Mouse (Mus musculus): ENCODE results near the gene Orc3. TPM values are rescaled to one million over a fixed set of nuclear protein-coding genes. Genes with fewer than 3 reads are reported as not detected.
A peak's percentile ranks its signal among the peaks of the same experiment; 100 is the strongest.

Orc3 gene
- 118 and 120 TPM in 2 replicates for polyA plus RNA-seq (2016; fragmentation: Nextera tagmentation; extraction: Ambion mirVana)

GRCm38 (mm10) chr4:34614630-34615094, at the start of gene Orc3, which contains the start of gene Rars2:
Gene Orc3 (minus strand): TSS chr4:34614944.
Gene Rars2 (plus strand): TSS chr4:34614957.
- peak within 1 kb of the TSS; percentile 89 for H3K9ac ChIP-seq
- H3K9me3 ChIP-seq: no peaks in the 10 kb centered on the region
- no peaks in the 10 kb centered on the region for H3K27me3 ChIP-seq
- peaks cover 23% of the 10 kb centered on the region for H3K4me1 ChIP-seq
- H3K4me3 ChIP-seq (replicated peaks): peak within 1 kb of the TSS; percentile 80
- H3K4me2 ChIP-seq: peak within 1 kb of the TSS; percentile 88
- peak within 1 kb of the TSS; percentile 85 for H3K27ac ChIP-seq
- under 1% methylated on average over 38 of the region's 42 CpGs for WGBS
- peak; percentile 98 for ATAC-seq (ENCODE audit: low FRiP score)
- H3K36me3 ChIP-seq (replicated peaks): peaks cover 2% of the 10 kb centered on the region

- 88% methylated on average over 6 of the region's 6 CpGs for WGBS
- H3K27ac ChIP-seq: no peak overlapping the region
- H3K4me1 ChIP-seq: no peaks in the 10 kb centered on the region
- no peaks in the 10 kb centered on the region for H3K27me3 ChIP-seq
- ATAC-seq (ENCODE audit: low FRiP score): no peak
- no peak overlapping the region for H3K4me3 ChIP-seq (replicated peaks)
- no peak overlapping the region for H3K9ac ChIP-seq
- no peaks in the 10 kb centered on the region for H3K9me3 ChIP-seq
- H3K36me3 ChIP-seq (replicated peaks): peaks cover 75% of the 10 kb centered on the region
- no peak overlapping the region for H3K4me2 ChIP-seq
Measured at GRCm38 (mm10) chr4:34661927-34662326, 47.2 kb upstream of the Orc3 start.

GRCm38 (mm10) chr4:34661514-34661913, 46.8 kb upstream of the Orc3 start:
- peaks cover 72% of the 10 kb centered on the region for H3K36me3 ChIP-seq (replicated peaks)
- H3K27me3 ChIP-seq: no peaks in the 10 kb centered on the region
- H3K9ac ChIP-seq: no peak overlapping the region
- no peak overlapping the region for H3K4me3 ChIP-seq (replicated peaks)
- no peak overlapping the region for H3K27ac ChIP-seq
- no peak overlapping the region for H3K4me2 ChIP-seq
- ATAC-seq (ENCODE audit: low FRiP score): no peak
- no peaks in the 10 kb centered on the region for H3K4me1 ChIP-seq
- 96% methylated on average over 2 of the region's 2 CpGs for WGBS
- H3K9me3 ChIP-seq: no peaks in the 10 kb centered on the region

GRCm38 (mm10) chr4:34659012-34659411, 44.3 kb upstream of the Orc3 start:
- peaks cover 72% of the 10 kb centered on the region for H3K36me3 ChIP-seq (replicated peaks)
- H3K9me3 ChIP-seq: no peaks in the 10 kb centered on the region
- no peaks in the 10 kb centered on the region for H3K4me1 ChIP-seq
- no peaks in the 10 kb centered on the region for H3K27me3 ChIP-seq
- no peak overlapping the region for H3K9ac ChIP-seq
- ATAC-seq (ENCODE audit: low FRiP score): no peak
- H3K4me3 ChIP-seq (replicated peaks): no peak overlapping the region
- no peak overlapping the region for H3K4me2 ChIP-seq
- WGBS: 91% methylated on average over 2 of the region's 2 CpGs
- H3K27ac ChIP-seq: no peak overlapping the region

DNA sequence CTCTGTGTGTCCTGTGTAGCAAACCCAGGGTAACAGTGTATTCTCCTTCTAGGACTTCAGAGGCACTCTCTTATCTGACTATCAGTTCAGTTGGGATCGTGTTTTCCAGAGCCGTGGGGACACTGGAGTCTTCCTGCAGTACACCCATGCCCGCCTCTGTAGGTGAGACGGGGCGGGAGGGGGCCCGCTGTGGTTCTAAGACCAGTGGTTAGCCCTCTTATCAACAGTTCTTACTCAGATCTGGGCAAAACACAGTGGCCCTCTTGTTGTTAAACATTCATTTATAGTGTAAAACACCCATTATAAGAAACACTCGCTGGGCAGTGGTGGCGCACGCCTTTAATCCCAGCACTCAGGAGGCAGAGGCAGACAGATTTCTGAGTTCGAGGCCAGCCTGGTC, 41.4 kb upstream of the Orc3 start:
- no peak for ATAC-seq (ENCODE audit: low FRiP score)

GRCm38 (mm10) chr4:34653179-34653578, 38.4 kb upstream of the Orc3 start:
- Histone ChIP-seq H3K27ac (no peak overlapping the region), H3K9me3 (no peaks in the 10 kb centered on the region), H3K27me3 (no peaks in the 10 kb centered on the region), H3K4me3 (replicated peaks) (no peak overlapping the region), H3K36me3 (replicated peaks) (peaks cover 61% of the 10 kb centered on the region), H3K4me2 (no peak overlapping the region), H3K9ac (no peak overlapping the region), H3K4me1 (no peaks in the 10 kb centered on the region)
- WGBS: 93% methylated on average over 7 of the region's 7 CpGs
- no peak for ATAC-seq (ENCODE audit: low FRiP score)

More for the DNA sequence above, 41.4 kb upstream of the Orc3 start:
- no peak overlapping the region for H3K4me2 ChIP-seq
- H3K27ac ChIP-seq: no peak overlapping the region
- no peaks in the 10 kb centered on the region for H3K27me3 ChIP-seq
- H3K4me3 ChIP-seq (replicated peaks): no peak overlapping the region
- WGBS: 92% methylated on average over 10 of the region's 10 CpGs
- no peaks in the 10 kb centered on the region for H3K9me3 ChIP-seq
- H3K9ac ChIP-seq: no peak overlapping the region
- H3K36me3 ChIP-seq (replicated peaks): peaks cover 70% of the 10 kb centered on the region
- no peaks in the 10 kb centered on the region for H3K4me1 ChIP-seq

- Histone ChIP-seq H3K4me2 (no peak overlapping the region), H3K27me3 (no peaks in the 10 kb centered on the region), H3K9ac (no peak overlapping the region), H3K36me3 (replicated peaks) (peaks cover 43% of the 10 kb centered on the region), H3K9me3 (no peaks in the 10 kb centered on the region), H3K27ac (no peak overlapping the region), H3K4me1 (no peaks in the 10 kb centered on the region), H3K4me3 (replicated peaks) (no peak overlapping the region)
- ATAC-seq (ENCODE audit: low FRiP score): no peak
Measured at GRCm38 (mm10) chr4:34644779-34645178, 30.0 kb upstream of the Orc3 start.

GRCm38 (mm10) chr4:34640731-34641130, 26.0 kb upstream of the Orc3 start:
- no peak overlapping the region for H3K9ac ChIP-seq
- H3K4me3 ChIP-seq (replicated peaks): no peak overlapping the region
- peaks cover 23% of the 10 kb centered on the region for H3K36me3 ChIP-seq (replicated peaks)
- no peaks in the 10 kb centered on the region for H3K9me3 ChIP-seq
- 94% methylated on average over 3 of the region's 3 CpGs for WGBS
- H3K4me1 ChIP-seq: no peaks in the 10 kb centered on the region
- H3K27me3 ChIP-seq: no peaks in the 10 kb centered on the region
- H3K4me2 ChIP-seq: no peak overlapping the region
- H3K27ac ChIP-seq: no peak overlapping the region
- ATAC-seq (ENCODE audit: low FRiP score): no peak

GRCm38 (mm10) chr4:34639745-34640364, 25.1 kb upstream of the Orc3 start:
- 85% methylated on average over 5 of the region's 5 CpGs for WGBS

GRCm38 (mm10) chr4:34637851-34638250, 23.1 kb upstream of the Orc3 start:
- H3K4me2 ChIP-seq: no peak overlapping the region
- H3K36me3 ChIP-seq (replicated peaks): peaks cover 23% of the 10 kb centered on the region
- WGBS: 91% methylated on average over 4 of the region's 4 CpGs
- ATAC-seq (ENCODE audit: low FRiP score): no peak
- H3K9ac ChIP-seq: no peak overlapping the region
- H3K4me1 ChIP-seq: no peaks in the 10 kb centered on the region
- no peak overlapping the region for H3K27ac ChIP-seq
- no peaks in the 10 kb centered on the region for H3K9me3 ChIP-seq
- no peak overlapping the region for H3K4me3 ChIP-seq (replicated peaks)
- no peaks in the 10 kb centered on the region for H3K27me3 ChIP-seq

More at GRCm38 (mm10) chr4:34639745-34640364, 25.1 kb upstream of the Orc3 start:
- Histone ChIP-seq H3K4me3 (replicated peaks) (no peak overlapping the region), H3K9me3 (no peaks in the 10 kb centered on the region), H3K36me3 (replicated peaks) (peaks cover 21% of the 10 kb centered on the region), H3K27ac (no peak overlapping the region), H3K9ac (no peak overlapping the region), H3K4me1 (no peaks in the 10 kb centered on the region), H3K27me3 (no peaks in the 10 kb centered on the region), H3K4me2 (no peak overlapping the region)
- no peak for ATAC-seq (ENCODE audit: low FRiP score)

DNA sequence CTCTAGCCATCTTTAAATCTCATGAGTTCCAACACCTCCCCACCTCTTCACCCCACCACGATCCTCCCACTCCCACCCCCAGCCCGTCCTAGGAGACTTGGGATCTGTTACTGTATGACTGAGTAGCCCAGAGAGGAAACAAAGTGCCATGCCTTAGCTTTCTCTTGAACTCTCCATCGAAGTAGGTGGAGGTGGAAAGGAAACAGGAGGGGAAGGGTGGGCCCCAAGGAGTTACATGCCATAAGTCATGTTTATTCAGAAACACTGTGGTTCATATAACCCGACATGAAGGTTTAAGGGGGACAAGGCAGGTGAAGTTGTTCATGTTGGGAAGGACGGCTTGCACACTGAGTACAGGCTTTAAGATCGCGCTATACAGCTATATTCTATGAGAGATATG, 22.6 kb upstream of the Orc3 start:
- H3K27ac ChIP-seq: no peak overlapping the region
- no peaks in the 10 kb centered on the region for H3K27me3 ChIP-seq
- no peak overlapping the region for H3K4me3 ChIP-seq (replicated peaks)
- ATAC-seq (ENCODE audit: low FRiP score): no peak
- H3K4me2 ChIP-seq: no peak overlapping the region
- H3K36me3 ChIP-seq (replicated peaks): peaks cover 22% of the 10 kb centered on the region
- 95% methylated on average over 7 of the region's 7 CpGs for WGBS
- no peaks in the 10 kb centered on the region for H3K9me3 ChIP-seq
- no peak overlapping the region for H3K9ac ChIP-seq
- no peaks in the 10 kb centered on the region for H3K4me1 ChIP-seq

DNA sequence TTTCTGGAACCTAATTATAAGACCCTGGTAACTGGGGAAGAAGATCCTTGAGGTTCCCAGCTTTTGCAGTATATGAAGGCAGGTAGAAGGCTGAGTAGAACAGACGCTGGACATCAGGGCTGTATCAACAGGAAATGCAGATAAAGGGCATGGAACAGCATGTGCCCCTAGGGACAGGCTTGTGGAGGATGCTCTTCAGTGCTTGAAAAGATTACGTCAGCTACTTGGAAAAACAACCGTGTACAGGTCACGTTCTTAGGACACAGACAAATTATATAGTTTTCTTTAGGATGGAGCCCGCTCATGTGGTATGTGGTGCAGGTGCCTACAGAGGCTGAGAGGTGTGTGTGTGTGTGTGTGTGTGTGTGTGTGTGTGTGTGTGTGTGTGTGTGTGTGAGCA, 21.3 kb upstream of the Orc3 start:
- Histone ChIP-seq H3K36me3 (replicated peaks) (peaks cover 31% of the 10 kb centered on the region), H3K4me2 (no peak overlapping the region), H3K27ac (no peak overlapping the region), H3K9me3 (no peaks in the 10 kb centered on the region), H3K4me1 (no peaks in the 10 kb centered on the region), H3K27me3 (no peaks in the 10 kb centered on the region), H3K9ac (no peak overlapping the region), H3K4me3 (replicated peaks) (no peak overlapping the region)
- ATAC-seq (ENCODE audit: low FRiP score): no peak
- WGBS: 90% methylated on average over 5 of the region's 5 CpGs

GRCm38 (mm10) chr4:34634129-34634528, 19.4 kb upstream of the Orc3 start:
- Histone ChIP-seq H3K27ac (no peak overlapping the region), H3K9ac (no peak overlapping the region), H3K36me3 (replicated peaks) (peaks cover 23% of the 10 kb centered on the region), H3K27me3 (no peaks in the 10 kb centered on the region), H3K4me3 (replicated peaks) (no peak overlapping the region), H3K4me2 (no peak overlapping the region), H3K4me1 (no peaks in the 10 kb centered on the region), H3K9me3 (no peaks in the 10 kb centered on the region)
- no peak for ATAC-seq (ENCODE audit: low FRiP score)
- 93% methylated on average over 7 of the region's 7 CpGs for WGBS
